Mouse (Mus musculus): ENCODE results near the gene 2310007B03Rik. TPM values are rescaled to one million over a fixed set of nuclear protein-coding genes. Genes with fewer than 3 reads are reported as not detected.

The 2310007B03Rik gene
- total and polyA plus RNA-seq, 3 experiments = not detected

DNA sequence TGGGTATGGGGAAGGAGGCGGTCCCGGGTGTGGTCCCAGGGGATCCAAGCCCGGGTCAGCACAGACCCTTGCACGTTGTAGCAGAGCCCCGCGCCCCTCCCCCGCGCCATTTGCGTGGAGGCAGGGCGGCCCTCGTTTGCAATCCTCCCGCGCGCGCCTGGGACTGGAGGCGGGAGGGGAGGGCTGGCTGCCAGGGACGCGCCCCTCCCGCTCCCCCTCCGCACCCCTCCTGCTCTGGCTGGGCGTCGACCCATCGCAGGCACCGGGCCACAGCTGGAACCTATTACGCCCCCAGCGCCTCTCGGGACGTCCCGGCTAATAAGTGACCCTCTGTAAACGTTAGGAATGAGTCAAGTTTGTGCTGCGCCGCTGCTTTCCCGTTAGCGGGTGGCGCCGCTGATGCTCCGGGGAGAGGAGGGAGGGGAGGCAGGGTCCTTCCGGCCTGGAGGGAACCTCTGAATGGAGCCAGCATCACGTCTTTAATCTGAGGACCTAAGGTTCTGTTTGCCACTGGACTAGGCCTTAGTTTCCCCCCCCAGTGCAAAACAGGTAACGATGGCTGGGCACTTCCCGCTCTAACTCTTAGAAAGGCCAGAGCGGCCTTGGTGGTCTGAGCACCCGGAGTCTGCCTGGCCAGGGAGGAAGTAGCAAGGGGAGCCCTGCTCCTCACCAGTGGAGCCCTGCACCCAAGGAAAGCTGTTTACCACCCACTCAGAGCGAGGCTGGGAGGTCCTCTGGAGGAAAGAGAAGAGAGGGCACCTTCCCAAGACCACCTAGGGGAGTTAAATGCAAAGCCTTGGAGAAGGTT lies 16.0 kb upstream of the 2310007B03Rik start:
- no peaks in the 10 kb centered on the region for H3K9me3 ChIP-seq (replicated peaks; ENCODE audit: insufficient read depth, low read length)
- no peaks in the 10 kb centered on the region for H3K4me1 ChIP-seq (ENCODE audit: control insufficient read depth in 1 of 2, insufficient read depth in 2 of 2, low read length in 2 of 2)
- no peaks in the 10 kb centered on the region for H3K79me2 ChIP-seq (ENCODE audit: control insufficient read depth, insufficient read depth, low read length, poor library complexity)
- no peaks in the 10 kb centered on the region for H3K27me3 ChIP-seq (ENCODE audit: control insufficient read depth in 1 of 2, insufficient read depth in 2 of 2, low read length in 2 of 2)
- no peak overlapping the region for H3K4me3 ChIP-seq (ENCODE audit: control insufficient read depth in 1 of 2, insufficient read depth in 1 of 2, low read depth in 2 of 2, low read length in 2 of 2)
- no peak for DNase-seq (ENCODE audit: low read depth, low spot score)
- no peaks in the 10 kb centered on the region for H3K36me3 ChIP-seq (ENCODE audit: control insufficient read depth in 1 of 2, insufficient read depth in 2 of 2, low read length in 2 of 2)
- TF ChIP-seq RAD21 (IDR thresholded peaks at IDR 0.05; ENCODE audit: low read depth, low read length) = no peak
- no peak for TF ChIP-seq USF1 (IDR thresholded peaks at IDR 0.05; ENCODE audit: low read depth, low read length)
- H3K9ac ChIP-seq (ENCODE audit: control insufficient read depth, low read depth, low read length, poor library complexity, severe bottlenecking) = no peak overlapping the region
- no peak overlapping the region for H3K27ac ChIP-seq (ENCODE audit: control insufficient read depth, low read depth, low read length)

GRCm38 (mm10) chr1:93175849-93176248 lies 15.1 kb upstream of the 2310007B03Rik start:
- Histone ChIP-seq H3K27me3 (ENCODE audit: control insufficient read depth in 1 of 2, insufficient read depth in 2 of 2, low read length in 2 of 2) (no peaks in the 10 kb centered on the region), H3K79me2 (ENCODE audit: control insufficient read depth, insufficient read depth, low read length, poor library complexity) (no peaks in the 10 kb centered on the region), H3K4me3 (ENCODE audit: control insufficient read depth in 1 of 2, insufficient read depth in 1 of 2, low read depth in 2 of 2, low read length in 2 of 2) (no peak overlapping the region), H3K9me3 (replicated peaks; ENCODE audit: insufficient read depth, low read length) (no peaks in the 10 kb centered on the region), H3K9ac (ENCODE audit: control insufficient read depth, low read depth, low read length, poor library complexity, severe bottlenecking) (no peak overlapping the region), H3K4me1 (ENCODE audit: control insufficient read depth in 1 of 2, insufficient read depth in 2 of 2, low read length in 2 of 2) (no peaks in the 10 kb centered on the region), H3K27ac (ENCODE audit: control insufficient read depth, low read depth, low read length) (no peak overlapping the region), H3K36me3 (ENCODE audit: control insufficient read depth in 1 of 2, insufficient read depth in 2 of 2, low read length in 2 of 2) (no peaks in the 10 kb centered on the region)
- no peak for DNase-seq (ENCODE audit: low read depth, low spot score)
- TF ChIP-seq CTCF (IDR thresholded peaks at IDR 0.05 in 2 of 3, conservative IDR thresholded peaks at IDR 0.05 in 1 of 3; ENCODE audit: control insufficient read depth in 1 of 3, insufficient read depth in 1 of 3, low read depth in 2 of 3, low read length in 3 of 3, poor library complexity in 1 of 3, severe bottlenecking in 1 of 3) (no peak), TAL1 (IDR thresholded peaks at IDR 0.05; ENCODE audit: low read length) (no peak), GABPA (IDR thresholded peaks at IDR 0.05; ENCODE audit: low read depth, low read length) (no peak), KAT2A (conservative IDR thresholded peaks at IDR 0.05; ENCODE audit: low read depth, low read length) (no peak), SMC3 (IDR thresholded peaks at IDR 0.05; ENCODE audit: low read depth, low read length) (no peak), MXI1 (IDR thresholded peaks at IDR 0.05; ENCODE audit: low read depth, low read length) (no peak), NELFE (IDR thresholded peaks at IDR 0.05; ENCODE audit: low read depth, low read length) (no peak), SIN3A (IDR thresholded peaks at IDR 0.05; ENCODE audit: low read length) (no peak), CHD2 (IDR thresholded peaks at IDR 0.05; ENCODE audit: low read length) (no peak), POLR2AphosphoS5 (IDR thresholded peaks at IDR 0.05; ENCODE audit: borderline replicate concordance, low read depth, low read length) (no peak), MAFK (IDR thresholded peaks at IDR 0.05; ENCODE audit: borderline replicate concordance, low read depth, low read length) (no peak), ETS1 (IDR thresholded peaks at IDR 0.05; ENCODE audit: low read depth, low read length) (no peak), MYC (IDR thresholded peaks at IDR 0.05; ENCODE audit: low read depth, low read length) (no peak), RAD21 (IDR thresholded peaks at IDR 0.05; ENCODE audit: low read depth, low read length) (no peak), USF1 (IDR thresholded peaks at IDR 0.05; ENCODE audit: low read depth, low read length) (no peak), TCF12 (IDR thresholded peaks at IDR 0.05; ENCODE audit: low read depth, low read length) (no peak), MYB (IDR thresholded peaks at IDR 0.05; ENCODE audit: low read depth, low read length) (no peak), ZMIZ1 (IDR thresholded peaks at IDR 0.05; ENCODE audit: low read depth, low read length) (no peak), E2F4 (IDR thresholded peaks at IDR 0.05; ENCODE audit: borderline replicate concordance, low read depth, low read length) (no peak), BHLHE40 (IDR thresholded peaks at IDR 0.05; ENCODE audit: borderline replicate concordance, low read depth, low read length) (no peak)

All from MEL (cell line).